Mouse (Mus musculus) lung, embryonic 16.5 days (tissue): ENCODE data around the gene Clpsl2. TPM values are rescaled to one million over a fixed set of nuclear protein-coding genes. Genes with fewer than 3 reads are reported as not detected.

ENCODE experiments used
- ATAC-seq: fragments of 200-750 bp; cut with Nextera tagmentation; 2 replicates; pipeline ENCODE4 v1.8.0; 2017; ENCODE audit warnings: low read depth, mild to moderate bottlenecking, moderate library complexity
- H3K27ac ChIP-seq: fragments of 300-500 bp; sonication (generic); 2 replicates; pipeline ENCODE4 v1.5.1; 2014; ENCODE audit warnings: mild to moderate bottlenecking, control low read depth, low read length
- H3K27me3 ChIP-seq: fragments of 300-500 bp; sonication (generic); 2 replicates; pipeline ENCODE4 v1.6.1; 2014; ENCODE audit warnings: low read depth, low read length, mixed read lengths; ENCODE audit not compliant: control insufficient read depth, insufficient read depth
- H3K36me3 ChIP-seq: fragments of 300-500 bp; sonication (generic); 2 replicates; pipeline ENCODE4 v1.6.1; 2014; ENCODE audit warnings: low read length; ENCODE audit not compliant: control insufficient read depth, insufficient read depth
- H3K4me1 ChIP-seq: fragments of 300-500 bp; sonication (generic); replicated peaks from 2 replicates; pipeline ENCODE4 v1.6.1; 2014; ENCODE audit warnings: low read length, mixed read lengths; ENCODE audit not compliant: control insufficient read depth, insufficient read depth
- H3K4me2 ChIP-seq: fragments of 300-500 bp; sonication (generic); 2 replicates; pipeline ENCODE4 v1.6.1; 2014; ENCODE audit warnings: low read depth, low read length, control low read depth
- H3K4me3 ChIP-seq: fragments of 300-500 bp; sonication (generic); 2 replicates; pipeline ENCODE4 v1.5.1; 2014; ENCODE audit warnings: mild to moderate bottlenecking, low read length, control low read depth
- H3K9ac ChIP-seq: fragments of 300-500 bp; sonication (generic); 2 replicates; pipeline ENCODE4 v1.6.1; 2014; ENCODE audit warnings: low read length, control low read depth
- H3K9me3 ChIP-seq: fragments of 300-500 bp; sonication (generic); 2 replicates; pipeline ENCODE4 v1.6.1; 2016; ENCODE audit warnings: low read length; ENCODE audit not compliant: control insufficient read depth
- WGBS: fragments of 180-500 bp; shearing (Covaris S2); extraction: QIAGEN DNeasy Blood & Tissue Kit; methylation state at CpG from one replicate; pipeline ENCODE4 v1.1.7; 2014; 5-methylcytosine and 5-hydroxymethylcytosine counted together
- polyA plus RNA-seq: library from polyadenylated mRNA; unstranded; fragments of >200 nt; fragmentation: Nextera tagmentation; extraction: Ambion mirVana; gene quantifications from 2 replicates; pipeline ENCODE4 v1.2.1, GENCODE M21; 2015

Gene Clpsl2
- polyA plus RNA-seq, 1 experiment from 2014 or later, result not detected

DNA sequence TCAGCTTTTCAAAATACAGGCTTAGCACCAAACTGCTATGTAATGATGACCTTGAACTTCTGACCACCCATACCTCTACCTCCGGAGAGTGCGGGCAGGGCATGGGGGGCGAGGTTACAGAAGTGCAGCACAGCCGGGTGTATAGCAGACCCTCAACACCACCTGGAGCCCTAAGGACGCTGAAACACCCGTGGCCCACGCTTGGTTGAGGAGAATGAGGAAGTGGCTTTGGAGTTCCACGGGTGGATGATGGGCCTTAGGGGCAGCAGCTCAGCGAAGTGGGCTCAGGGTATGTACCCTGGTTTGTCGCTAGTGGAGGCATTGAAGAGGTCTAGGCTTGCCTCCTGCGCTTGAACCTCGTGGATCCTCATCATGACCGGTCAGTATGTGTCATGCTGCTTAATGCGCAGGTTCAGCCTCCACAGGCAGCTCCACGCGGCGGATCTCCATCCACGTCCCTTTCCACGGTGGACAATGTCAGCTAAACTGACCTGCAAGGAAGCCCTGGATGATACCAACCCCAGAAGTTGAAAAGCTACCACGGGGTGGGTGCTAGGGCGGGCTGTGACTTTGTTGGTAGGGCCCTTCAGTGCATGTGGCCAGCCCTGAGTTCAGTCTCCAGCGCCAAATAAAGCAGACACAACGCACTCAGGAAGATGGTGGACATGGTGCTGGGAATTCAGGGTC lies 25.1 kb upstream of the Clpsl2 start:
- no peak for ATAC-seq
- Histone ChIP-seq H3K4me2 (peak overlapping the region; percentile 84), H3K4me3 (peak overlapping the region; percentile 61)

DNA sequence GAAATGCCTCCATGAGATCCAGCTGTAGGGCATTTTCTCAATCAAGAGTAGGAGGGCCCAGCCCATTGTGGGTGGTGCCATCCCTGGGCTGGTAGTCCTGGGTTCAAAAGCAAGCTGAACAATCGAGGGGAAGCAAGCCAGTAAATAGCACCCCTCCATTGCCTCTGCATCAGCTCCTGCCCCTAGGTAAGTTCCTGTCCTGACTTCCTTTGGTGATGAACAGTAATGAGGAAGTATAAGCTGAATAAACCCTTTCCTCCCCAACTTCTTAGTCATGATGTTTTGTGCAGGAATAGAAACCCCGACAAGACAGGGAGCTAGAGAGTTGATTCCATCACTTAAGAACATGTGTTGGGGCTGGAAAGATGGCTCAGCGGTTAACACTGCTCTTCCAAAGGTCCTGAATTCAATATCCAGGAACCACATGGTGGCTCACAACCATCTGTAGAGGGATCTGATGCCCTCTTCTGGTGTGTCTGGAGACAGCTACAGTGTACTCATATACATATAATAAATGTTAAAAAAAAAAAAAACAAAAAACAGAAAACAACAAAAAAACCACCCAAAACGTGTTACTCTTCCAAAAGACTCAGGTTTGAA lies 24.3 kb upstream of the Clpsl2 start:
- Histone ChIP-seq H3K36me3 (no peaks in the 10 kb centered on the region), H3K4me3 (no peak overlapping the region), H3K9ac (no peak overlapping the region), H3K9me3 (no peaks in the 10 kb centered on the region), H3K27ac (no peak overlapping the region), H3K27me3 (no peaks in the 10 kb centered on the region; the same call in 1 of the 2 replicates), H3K4me2 (no peak overlapping the region), H3K4me1 (peaks cover 16% of the 10 kb centered on the region)
- no peak for ATAC-seq
- WGBS, result 73% methylated on average over 4 of the region's 4 CpGs

More for the DNA sequence above, 25.1 kb upstream of the Clpsl2 start:
- H3K36me3 ChIP-seq, result no peaks in the 10 kb centered on the region
- H3K4me1 ChIP-seq, result peaks cover 18% of the 10 kb centered on the region
- H3K27me3 ChIP-seq, result no peaks in the 10 kb centered on the region; the same call in 1 of the 2 replicates
- 82% methylated on average over 23 of the region's 23 CpGs for WGBS
- peak overlapping the region; percentile 29; the same call in 1 of the 2 replicates for H3K9ac ChIP-seq
- no peak overlapping the region; the same call in 1 of the 2 replicates for H3K27ac ChIP-seq
- H3K9me3 ChIP-seq, result no peaks in the 10 kb centered on the region

DNA sequence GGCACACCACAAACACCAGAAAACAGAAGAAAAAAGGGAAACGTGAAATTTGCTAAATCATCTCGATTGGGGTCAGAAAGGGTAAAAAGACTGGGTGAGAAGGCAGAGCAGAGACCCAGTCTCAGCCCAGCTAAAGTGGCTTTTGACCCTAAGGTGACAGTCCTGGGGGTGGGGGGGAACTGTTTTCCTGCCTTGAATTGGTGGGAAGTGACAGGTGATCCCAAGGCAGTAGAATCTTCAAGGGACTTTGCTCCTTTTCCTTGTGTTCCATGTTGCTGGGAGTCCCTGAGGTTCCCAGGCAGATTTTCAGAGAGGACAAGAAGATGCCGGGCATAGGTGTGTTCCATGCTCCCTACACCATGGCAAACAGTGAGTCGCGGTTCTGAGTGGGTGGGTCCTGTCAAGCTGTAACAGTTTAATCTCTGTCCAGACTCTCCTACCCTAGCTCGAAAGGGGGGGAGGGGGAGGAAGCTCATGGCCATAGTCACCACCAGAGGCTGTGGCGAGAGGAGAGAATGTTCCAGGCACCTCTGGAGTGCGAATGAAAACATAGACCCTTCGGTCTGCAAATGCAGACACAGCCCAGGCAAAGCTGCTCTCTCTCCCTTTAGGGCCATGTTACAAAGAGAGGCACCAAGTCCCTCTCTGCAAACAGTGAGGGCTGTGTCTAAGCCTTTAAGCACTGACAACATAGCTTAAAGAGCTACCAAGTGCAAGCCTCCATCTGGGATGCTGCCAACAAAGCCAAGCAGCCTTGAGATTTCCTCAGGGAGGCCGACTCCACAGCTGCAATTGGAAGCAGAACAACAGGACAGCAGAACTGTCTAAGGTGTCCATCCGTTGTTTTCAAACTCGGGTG lies 21.8 kb upstream of the Clpsl2 start:
- Histone ChIP-seq H3K27ac (peak overlapping the region; percentile 32; the same call in 1 of the 2 replicates), H3K36me3 (no peaks in the 10 kb centered on the region), H3K27me3 (no peaks in the 10 kb centered on the region), H3K4me3 (0 out of 2 replicates have a peak overlapping the region, but pooled peaks have one; percentile 22), H3K9ac (peak overlapping the region; percentile 55), H3K9me3 (no peaks in the 10 kb centered on the region), H3K4me2 (peak overlapping the region; percentile 45), H3K4me1 (peaks cover 10% of the 10 kb centered on the region)
- 26% methylated on average over 12 of the region's 12 CpGs for WGBS
- 0 out of 2 replicates have a peak, but pooled peaks have one; percentile 5 for ATAC-seq

DNA sequence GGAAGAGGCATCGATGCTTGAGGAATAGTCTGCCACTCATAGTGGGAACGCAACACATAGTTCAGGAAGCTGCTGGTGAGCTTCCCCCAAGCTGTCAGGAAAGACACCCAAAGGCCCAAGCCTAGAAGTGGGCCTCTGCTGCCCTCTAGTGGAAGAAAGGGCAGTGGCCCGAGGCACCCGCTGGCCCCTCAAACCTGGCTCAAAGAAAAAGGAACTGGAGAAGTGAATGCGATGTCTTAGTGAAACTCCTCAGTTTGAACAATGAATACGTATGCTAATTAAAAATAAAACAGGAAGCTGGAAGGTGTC lies 21.2 kb upstream of the Clpsl2 start:
- H3K4me2 ChIP-seq, result peak overlapping the region; percentile 45
- no peak overlapping the region for H3K27ac ChIP-seq
- H3K4me1 ChIP-seq, result peaks cover 10% of the 10 kb centered on the region
- whole genome bisulfite sequencing, result 4% methylated on average over 6 of the region's 6 CpGs
- no peaks in the 10 kb centered on the region for H3K27me3 ChIP-seq
- peak; percentile 55 for ATAC-seq
- H3K9me3 ChIP-seq, result no peaks in the 10 kb centered on the region
- peak overlapping the region; percentile 55 for H3K9ac ChIP-seq
- no peaks in the 10 kb centered on the region for H3K36me3 ChIP-seq
- 0 out of 2 replicates have a peak overlapping the region, but pooled peaks have one; percentile 22 for H3K4me3 ChIP-seq

DNA sequence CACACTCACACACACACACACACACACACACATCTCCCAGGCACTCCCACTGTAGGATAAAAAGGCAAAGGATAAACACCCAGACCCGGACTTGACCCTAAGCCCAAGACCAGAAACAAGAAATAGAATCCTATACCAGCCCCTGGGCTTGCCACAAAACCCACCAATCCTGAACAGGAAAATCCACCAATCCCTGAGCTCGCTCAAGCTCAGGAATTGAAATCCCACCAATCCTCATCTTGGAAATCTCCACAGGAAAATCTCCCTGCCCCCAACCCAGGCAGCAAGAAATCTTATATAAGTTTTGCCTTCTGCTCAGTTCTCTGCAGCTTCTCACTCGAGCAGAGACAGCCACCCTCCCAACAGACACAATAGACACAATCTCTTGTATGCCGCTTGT lies 20.1 kb upstream of the Clpsl2 start:
- Histone ChIP-seq H3K4me3 (no peak overlapping the region), H3K4me1 (peaks cover 8% of the 10 kb centered on the region), H3K36me3 (no peaks in the 10 kb centered on the region), H3K27ac (no peak overlapping the region), H3K9me3 (no peaks in the 10 kb centered on the region), H3K9ac (no peak overlapping the region), H3K4me2 (no peak overlapping the region), H3K27me3 (no peaks in the 10 kb centered on the region)
- WGBS, result 59% methylated on average over 4 of the region's 4 CpGs
- ATAC-seq, result no peak

DNA sequence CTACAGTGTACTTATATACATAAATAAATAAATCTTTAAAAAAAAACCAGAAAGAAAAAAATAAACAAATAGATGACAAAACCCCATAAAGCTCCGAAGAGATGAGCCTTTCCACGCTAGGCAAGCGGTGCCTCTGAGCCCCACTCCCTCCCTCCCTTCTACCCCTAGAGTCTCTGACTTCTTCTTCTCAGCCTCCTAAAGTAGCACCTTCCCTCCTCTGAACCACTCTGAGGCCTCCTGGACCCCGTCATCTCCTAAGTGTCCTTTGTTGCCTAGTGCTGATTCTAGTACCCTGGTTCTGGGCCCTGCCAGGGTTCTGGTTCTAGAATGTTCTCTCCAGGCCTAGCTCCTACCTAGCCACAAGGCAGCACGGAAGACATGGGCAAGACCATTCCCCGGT lies 18.7 kb upstream of the Clpsl2 start, which contains the start of gene Armc12:
Gene Armc12, plus strand, starts transcription at position 301 of the 400 bp plus-strand sequence.
- Histone ChIP-seq H3K4me3 (no peak within 1 kb of the TSS), H3K27ac (no peak within 1 kb of the TSS), H3K27me3 (no peaks in the 10 kb centered on the region), H3K4me2 (no peak within 1 kb of the TSS), H3K4me1 (peaks cover 8% of the 10 kb centered on the region), H3K9ac (no peak within 1 kb of the TSS), H3K36me3 (no peaks in the 10 kb centered on the region), H3K9me3 (no peaks in the 10 kb centered on the region)
- WGBS, result 85% methylated on average over 6 of the region's 6 CpGs
- ATAC-seq, result no peak

DNA sequence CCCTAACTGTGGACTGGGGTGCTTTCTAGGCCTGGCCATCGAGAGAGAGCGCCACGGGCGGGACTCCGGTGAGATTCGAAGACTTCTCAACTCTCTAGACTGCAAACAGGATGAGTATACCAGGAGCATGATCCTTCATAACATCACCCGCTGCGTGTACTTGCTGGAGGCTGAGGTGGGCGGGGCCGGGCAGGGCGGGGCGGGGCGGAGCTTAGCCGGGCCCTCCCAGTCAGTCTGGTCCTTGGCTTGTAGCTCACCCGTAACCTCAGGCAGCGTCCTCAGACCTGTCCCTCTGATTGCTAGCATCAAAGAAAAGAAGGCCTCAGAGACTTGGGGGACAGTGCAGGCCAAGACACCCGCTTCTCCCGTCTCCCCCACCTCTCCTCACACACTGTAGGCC lies 17.3 kb upstream of the Clpsl2 start:
- H3K27ac ChIP-seq, result no peak overlapping the region
- H3K36me3 ChIP-seq, result no peaks in the 10 kb centered on the region
- no peak for ATAC-seq
- no peak overlapping the region for H3K4me3 ChIP-seq
- H3K4me1 ChIP-seq, result peaks cover 8% of the 10 kb centered on the region
- H3K27me3 ChIP-seq, result no peaks in the 10 kb centered on the region
- no peaks in the 10 kb centered on the region for H3K9me3 ChIP-seq
- WGBS, result 19% methylated on average over 18 of the region's 18 CpGs
- no peak overlapping the region for H3K4me2 ChIP-seq
- no peak overlapping the region for H3K9ac ChIP-seq

DNA sequence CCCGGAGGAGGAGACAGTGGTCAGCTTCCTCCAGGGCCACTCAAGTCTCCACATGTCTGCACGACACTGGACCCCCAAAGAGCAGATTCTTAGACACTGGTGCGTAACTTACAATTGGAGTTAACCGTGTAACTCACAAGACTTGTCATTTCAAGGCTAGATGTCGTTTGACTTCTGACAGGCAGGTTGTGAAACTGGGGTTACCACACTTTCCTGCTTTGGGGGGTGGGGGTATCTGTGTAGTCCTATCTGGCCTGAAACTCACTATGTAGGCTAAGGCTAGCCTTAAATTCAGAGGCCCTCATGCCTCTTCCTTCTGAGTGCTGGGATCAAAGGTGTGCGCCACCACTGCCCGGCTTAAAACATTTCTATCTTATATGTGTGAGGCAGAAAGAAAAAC lies 16.7 kb upstream of the Clpsl2 start:
- Histone ChIP-seq H3K9ac (no peak overlapping the region), H3K4me3 (no peak overlapping the region), H3K4me2 (no peak overlapping the region), H3K4me1 (peaks cover 3% of the 10 kb centered on the region), H3K27me3 (no peaks in the 10 kb centered on the region), H3K36me3 (no peaks in the 10 kb centered on the region), H3K27ac (no peak overlapping the region), H3K9me3 (no peaks in the 10 kb centered on the region)
- 81% methylated on average over 7 of the region's 7 CpGs for WGBS
- ATAC-seq, result no peak

DNA sequence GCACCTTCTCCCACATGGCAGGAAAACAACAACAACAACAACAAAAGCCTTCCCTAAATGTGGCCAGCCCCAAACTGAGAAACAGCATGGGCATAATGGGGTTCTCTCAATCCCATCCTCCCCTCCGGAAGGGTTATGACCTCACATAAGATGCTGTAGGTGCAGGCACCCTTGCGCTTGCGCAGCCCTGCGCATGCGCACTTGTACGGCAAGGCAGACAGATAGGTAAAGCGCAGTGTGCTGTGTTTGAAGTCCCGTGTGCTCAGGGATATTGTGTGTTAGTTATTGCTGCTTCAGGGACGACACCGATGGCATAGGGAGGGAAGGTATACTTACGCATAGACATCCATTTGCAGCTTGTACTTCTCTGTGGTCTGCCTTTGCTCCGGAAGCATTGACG lies 15.9 kb upstream of the Clpsl2 start:
- Histone ChIP-seq H3K36me3 (no peaks in the 10 kb centered on the region), H3K9me3 (no peaks in the 10 kb centered on the region), H3K4me3 (no peak overlapping the region), H3K27ac (no peak overlapping the region), H3K27me3 (no peaks in the 10 kb centered on the region), H3K9ac (no peak overlapping the region), H3K4me1 (no peaks in the 10 kb centered on the region), H3K4me2 (no peak overlapping the region)
- WGBS, result 86% methylated on average over 13 of the region's 13 CpGs
- no peak for ATAC-seq
